Mouse (Mus musculus) MEL (cell line): Measurements from ENCODE around the gene Ehd2. TPM values are rescaled to one million over a fixed set of nuclear protein-coding genes. Genes with fewer than 3 reads are reported as not detected.

Experiments
- DNase-seq: peaks from one replicate; pipeline ENCODE4 v3.0.0; 2011; ENCODE audit warnings: low read depth, low spot score
- H3K27ac ChIP-seq: 2 replicates; pipeline ENCODE4 v1.5.1; 2012; ENCODE audit warnings: low read depth, mild to moderate bottlenecking, control low read depth, low read length, moderate library complexity; ENCODE audit not compliant: control insufficient read depth
- H3K27me3 ChIP-seq, 2 experiments: fragments of 150-350 bp in 1 of 2; sonication (generic) in 1 of 2; 2 replicates each; pipeline ENCODE4 v1.6.1; 2012; ENCODE audit warnings: low read length in 2 of 2, mild to moderate bottlenecking in 2 of 2, improper control_type of control experiment in 1 of 2, moderate library complexity in 1 of 2; ENCODE audit not compliant: insufficient read depth in 2 of 2, control insufficient read depth in 1 of 2
- H3K36me3 ChIP-seq, 2 experiments: 2 replicates each; pipeline ENCODE4 v1.6.1; 2012 to 2014; ENCODE audit warnings: low read length in 2 of 2, improper control_type of control experiment in 1 of 2, inconsistent platforms in 1 of 2, mild to moderate bottlenecking in 1 of 2; ENCODE audit not compliant: insufficient read depth in 2 of 2, control insufficient read depth in 1 of 2
- H3K4me1 ChIP-seq, 2 experiments: fragments of 150-350 bp in 1 of 2; sonication (generic) in 1 of 2; 2 replicates each; pipeline ENCODE4 v1.6.1; 2012; ENCODE audit warnings: low read length in 2 of 2, improper control_type of control experiment in 1 of 2, mild to moderate bottlenecking in 1 of 2; ENCODE audit not compliant: insufficient read depth in 2 of 2, control insufficient read depth in 1 of 2
- H3K4me3 ChIP-seq, 2 experiments: fragments of 150-350 bp in 1 of 2; sonication (generic) in 1 of 2; 2 replicates each; pipeline ENCODE4 v1.5.1; 2012; ENCODE audit warnings: low read depth in 2 of 2, low read length in 2 of 2, mild to moderate bottlenecking in 2 of 2, moderate library complexity in 2 of 2, control low read depth in 1 of 2, improper control_type of control experiment in 1 of 2; ENCODE audit not compliant: control insufficient read depth in 1 of 2, insufficient read depth in 1 of 2
- H3K79me2 ChIP-seq: 2 replicates; pipeline ENCODE4 v1.6.1; 2012; ENCODE audit warnings: mild to moderate bottlenecking, low read length, moderate library complexity; ENCODE audit not compliant: control insufficient read depth, poor library complexity, insufficient read depth
- H3K9ac ChIP-seq: 2 replicates; pipeline ENCODE4 v1.6.1; 2012; ENCODE audit warnings: low read depth, mild to moderate bottlenecking, control low read depth, low read length, moderate library complexity; ENCODE audit not compliant: control insufficient read depth, poor library complexity, severe bottlenecking
- H3K9me3 ChIP-seq: fragments of 150-350 bp; sonication (generic); replicated peaks from 2 replicates; pipeline ENCODE4 v1.6.1; 2012; ENCODE audit warnings: mild to moderate bottlenecking, low read length, improper control_type of control experiment, moderate library complexity; ENCODE audit not compliant: insufficient read depth
- CHD1 ChIP-seq: IDR thresholded peaks from 2 replicates; pipeline ENCODE4 v1.6.1; 2012; ENCODE audit warnings: low read depth, mild to moderate bottlenecking, inconsistent platforms, low read length, improper control_type of control experiment
- CTCF ChIP-seq, 3 experiments: IDR thresholded peaks in 2 of 3; conservative IDR thresholded peaks in 1 of 3; 2 replicates each; pipeline ENCODE4 v1.5.1; 2011 to 2012; ENCODE audit warnings: low read length in 3 of 3, low read depth in 2 of 3, mild to moderate bottlenecking in 2 of 3, improper control_type of control experiment in 1 of 3, inconsistent platforms in 1 of 3, mixed read lengths in 1 of 3, moderate library complexity in 1 of 3; ENCODE audit not compliant: control insufficient read depth in 1 of 3, insufficient read depth in 1 of 3, poor library complexity in 1 of 3, severe bottlenecking in 1 of 3
- E2F4 ChIP-seq: IDR thresholded peaks from 2 replicates; pipeline ENCODE4 v1.6.1; 2011; ENCODE audit warnings: low read depth, low read length, improper control_type of control experiment, borderline replicate concordance
- GABPA ChIP-seq: IDR thresholded peaks from 2 replicates; pipeline ENCODE4 v1.6.1; 2012; ENCODE audit warnings: low read depth, mild to moderate bottlenecking, inconsistent platforms, low read length, improper control_type of control experiment, moderate library complexity
- KAT2A ChIP-seq: conservative IDR thresholded peaks from 2 replicates; pipeline ENCODE4 v1.6.1; 2012; ENCODE audit warnings: low read depth, low read length, improper control_type of control experiment, inconsistent platforms
- MAFK ChIP-seq: IDR thresholded peaks from 2 replicates; pipeline ENCODE4 v1.6.1; 2011; ENCODE audit warnings: low read depth, mild to moderate bottlenecking, low read length, improper control_type of control experiment, borderline replicate concordance
- MAX ChIP-seq: IDR thresholded peaks from 2 replicates; pipeline ENCODE4 v1.6.1; 2011; ENCODE audit warnings: low read length, improper control_type of control experiment
- MEF2A ChIP-seq: IDR thresholded peaks from 2 replicates; pipeline ENCODE4 v1.6.1; 2014; ENCODE audit warnings: low read depth, mild to moderate bottlenecking, inconsistent platforms, low read length, improper control_type of control experiment; ENCODE audit not compliant: poor library complexity, insufficient replicate concordance, severe bottlenecking; ENCODE audit errors: extremely low read depth
- MXI1 ChIP-seq: IDR thresholded peaks from 2 replicates; pipeline ENCODE4 v1.6.1; 2011; ENCODE audit warnings: mild to moderate bottlenecking, low read depth, low read length, improper control_type of control experiment
- MYC ChIP-seq: IDR thresholded peaks from 2 replicates; pipeline ENCODE4 v1.6.1; 2011; ENCODE audit warnings: low read depth, mild to moderate bottlenecking, low read length, improper control_type of control experiment, moderate library complexity
- NELFE ChIP-seq: IDR thresholded peaks from 2 replicates; pipeline ENCODE4 v1.6.1; 2011; ENCODE audit warnings: low read depth, low read length, improper control_type of control experiment
- POLR2A ChIP-seq, 2 experiments: IDR thresholded peaks; 2 replicates each; pipeline ENCODE4 v1.6.1; 2011 to 2012; ENCODE audit warnings: low read length in 2 of 2, mild to moderate bottlenecking in 2 of 2, control low read depth in 1 of 2, improper control_type of control experiment in 1 of 2, low read depth in 1 of 2, moderate library complexity in 1 of 2; ENCODE audit not compliant: control insufficient read depth in 1 of 2, insufficient read depth in 1 of 2, poor library complexity in 1 of 2
- POLR2AphosphoS5 ChIP-seq: IDR thresholded peaks from 2 replicates; pipeline ENCODE4 v1.6.1; 2012; ENCODE audit warnings: low read depth, borderline replicate concordance, mild to moderate bottlenecking, inconsistent platforms, low read length, moderate library complexity, mixed read lengths
- RAD21 ChIP-seq: IDR thresholded peaks from 2 replicates; pipeline ENCODE4 v1.6.1; 2011; ENCODE audit warnings: mild to moderate bottlenecking, low read depth, low read length, improper control_type of control experiment
- SMC3 ChIP-seq: IDR thresholded peaks from 2 replicates; pipeline ENCODE4 v1.6.1; 2011; ENCODE audit warnings: low read depth, low read length, improper control_type of control experiment
- TAL1 ChIP-seq: IDR thresholded peaks from 2 replicates; pipeline ENCODE4 v1.6.1; 2012; ENCODE audit warnings: mild to moderate bottlenecking, inconsistent platforms, low read length, moderate library complexity, mixed read lengths
- TCF12 ChIP-seq: IDR thresholded peaks from 2 replicates; pipeline ENCODE4 v1.6.1; 2014; ENCODE audit warnings: low read depth, mild to moderate bottlenecking, inconsistent platforms, low read length, improper control_type of control experiment, moderate library complexity
- USF1 ChIP-seq: IDR thresholded peaks from 2 replicates; pipeline ENCODE4 v1.6.1; 2014; ENCODE audit warnings: low read depth, mild to moderate bottlenecking, inconsistent platforms, low read length, improper control_type of control experiment, moderate library complexity
- USF2 ChIP-seq, 2 experiments: IDR thresholded peaks; 2 replicates each; pipeline ENCODE4 v1.6.1; 2011 to 2012; ENCODE audit warnings: improper control_type of control experiment in 2 of 2, low read length in 2 of 2, borderline replicate concordance in 1 of 2, inconsistent platforms in 1 of 2, low read depth in 1 of 2, mild to moderate bottlenecking in 1 of 2; ENCODE audit not compliant: insufficient read depth in 1 of 2
- ZC3H11A ChIP-seq: IDR thresholded peaks from 2 replicates; pipeline ENCODE4 v1.6.1; 2012; ENCODE audit warnings: low read depth, mild to moderate bottlenecking, inconsistent platforms, low read length, improper control_type of control experiment
- ZMIZ1 ChIP-seq: IDR thresholded peaks from 2 replicates; pipeline ENCODE4 v1.6.1; 2012; ENCODE audit warnings: low read depth, mild to moderate bottlenecking, inconsistent platforms, low read length, improper control_type of control experiment, moderate library complexity
- ZNF384 ChIP-seq: IDR thresholded peaks from 2 replicates; pipeline ENCODE4 v1.6.1; 2012; ENCODE audit warnings: low read depth, mild to moderate bottlenecking, inconsistent platforms, low read length, improper control_type of control experiment
- polyA plus RNA-seq, 2 experiments: library from polyadenylated mRNA; stranded (reverse) in 1 of 2; unstranded in 1 of 2; fragments of >175 nt in 1 of 2; fragments of >200 nt in 1 of 2; gene quantifications; 2 replicates each; pipeline versions ENCODE4 v1.2.1 to v1.2.4; 2012; ENCODE audit warnings: low replicate concordance in 2 of 2, low read depth in 1 of 2; ENCODE audit not compliant: insufficient read length in 2 of 2, insufficient read depth in 1 of 2, missing spikeins in 1 of 2
- total RNA-seq: library from RNA; depleted of rRNA; stranded (reverse); fragments of 300-350 nt; gene quantifications from 2 replicates; pipeline ENCODE4 v1.2.3, GENCODE M21; 2012

Ehd2 gene
- total and polyA plus RNA-seq, 3 experiments = 3.2 to 6.2 TPM; not detected in 1

DNA sequence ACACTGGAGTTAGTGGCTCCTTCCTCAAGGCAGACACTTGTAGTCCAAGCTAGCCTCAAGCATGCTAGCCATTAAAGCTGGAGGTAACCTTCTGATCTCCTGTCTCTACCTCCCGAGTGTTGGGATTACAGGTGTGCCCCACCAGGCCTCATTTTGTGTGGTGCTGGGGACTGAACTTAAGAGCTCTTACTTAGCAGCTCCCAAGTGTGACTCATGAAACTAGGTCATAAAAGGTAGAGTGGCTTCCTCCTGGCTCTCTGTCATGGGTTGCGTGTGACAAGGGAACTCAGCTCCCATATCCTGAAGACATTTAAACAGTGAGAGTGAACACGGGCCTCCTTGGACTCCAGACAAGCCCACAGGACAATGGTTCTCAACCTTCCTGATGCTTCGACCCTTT lies 26.4 kb upstream of the Ehd2 start:
- no peaks in the 10 kb centered on the region; a peak in 1 of 4 replicates for H3K36me3 ChIP-seq
- no peak for TF ChIP-seq USF2 (IDR thresholded peaks at IDR 0.05; ENCODE audit: borderline replicate concordance in 1 of 2, insufficient read depth in 1 of 2, low read depth in 1 of 2, low read length in 2 of 2)
- TF ChIP-seq MEF2A = no peak
- TF ChIP-seq MAX = no peak
- TF ChIP-seq TAL1 = no peak
- no peak for TF ChIP-seq POLR2A (IDR thresholded peaks at IDR 0.05; ENCODE audit: control insufficient read depth in 1 of 2, insufficient read depth in 1 of 2, low read depth in 1 of 2, low read length in 2 of 2, poor library complexity in 1 of 2)
- no peak for TF ChIP-seq MAFK
- TF ChIP-seq CHD1 = no peak
- TF ChIP-seq MXI1 = no peak
- TF ChIP-seq NELFE = no peak
- TF ChIP-seq KAT2A = no peak
- no peak for TF ChIP-seq GABPA
- TF ChIP-seq ZC3H11A = no peak
- TF ChIP-seq MYC = no peak
- no peaks in the 10 kb centered on the region for H3K9me3 ChIP-seq
- H3K9ac ChIP-seq = no peak overlapping the region
- H3K27me3 ChIP-seq = no peaks in the 10 kb centered on the region
- no peaks in the 10 kb centered on the region for H3K4me1 ChIP-seq
- no peak overlapping the region for H3K4me3 ChIP-seq
- no peaks in the 10 kb centered on the region for H3K79me2 ChIP-seq
- no peak for DNase-seq
- H3K27ac ChIP-seq = no peak overlapping the region

DNA sequence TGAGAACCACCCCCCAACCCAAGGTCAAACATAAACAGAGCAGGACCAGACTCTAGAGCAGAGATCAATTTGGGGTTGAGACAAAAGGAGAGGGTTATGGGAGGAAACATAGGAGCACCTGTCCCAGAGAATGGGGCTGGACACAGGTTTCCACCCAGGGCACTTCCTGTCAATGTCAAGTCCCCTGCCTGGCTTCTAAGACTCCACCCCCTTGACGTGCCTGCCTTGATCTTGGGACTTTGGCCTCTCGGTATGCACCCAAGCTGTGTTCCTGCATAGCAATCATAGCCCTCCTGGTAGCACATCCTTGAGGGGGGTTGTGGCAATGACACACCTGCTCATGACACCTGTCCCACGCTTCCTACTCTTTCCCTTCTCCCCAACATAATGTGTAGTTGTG lies 25.8 kb upstream of the Ehd2 start:
- H3K36me3 ChIP-seq = no peaks in the 10 kb centered on the region; a peak in 1 of 4 replicates
- no peak for DNase-seq

More for the DNA sequence above, 25.8 kb upstream of the Ehd2 start:
- Histone ChIP-seq H3K27ac (no peak overlapping the region), H3K4me3 (no peak overlapping the region), H3K27me3 (no peaks in the 10 kb centered on the region), H3K9ac (no peak overlapping the region), H3K9me3 (no peaks in the 10 kb centered on the region), H3K4me1 (no peaks in the 10 kb centered on the region), H3K79me2 (no peaks in the 10 kb centered on the region)
- TF ChIP-seq RAD21 = no peak
- TF ChIP-seq USF1 = no peak
- no peak for TF ChIP-seq TCF12
- TF ChIP-seq MXI1 = no peak
- no peak for TF ChIP-seq CTCF (IDR thresholded peaks at IDR 0.05 in 2 of 3, conservative IDR thresholded peaks at IDR 0.05 in 1 of 3; ENCODE audit: control insufficient read depth in 1 of 3, insufficient read depth in 1 of 3, low read depth in 2 of 3, low read length in 3 of 3, poor library complexity in 1 of 3, severe bottlenecking in 1 of 3)
- TF ChIP-seq KAT2A = no peak
- no peak for TF ChIP-seq TAL1
- no peak for TF ChIP-seq POLR2AphosphoS5
- no peak for TF ChIP-seq SMC3
- no peak for TF ChIP-seq E2F4
- TF ChIP-seq ZNF384 = no peak
- TF ChIP-seq ZMIZ1 = no peak
- TF ChIP-seq, all 39 proteins: peak for 0
